Mouse (Mus musculus): ENCODE results near the gene Adcy2. TPM values are rescaled to one million over a fixed set of nuclear protein-coding genes. Genes with fewer than 3 reads are reported as not detected.
A peak's percentile ranks its signal among the peaks of the same experiment; 100 is the strongest.

The Adcy2 gene
- total and polyA plus RNA-seq, 3 experiments = not detected

DNA sequence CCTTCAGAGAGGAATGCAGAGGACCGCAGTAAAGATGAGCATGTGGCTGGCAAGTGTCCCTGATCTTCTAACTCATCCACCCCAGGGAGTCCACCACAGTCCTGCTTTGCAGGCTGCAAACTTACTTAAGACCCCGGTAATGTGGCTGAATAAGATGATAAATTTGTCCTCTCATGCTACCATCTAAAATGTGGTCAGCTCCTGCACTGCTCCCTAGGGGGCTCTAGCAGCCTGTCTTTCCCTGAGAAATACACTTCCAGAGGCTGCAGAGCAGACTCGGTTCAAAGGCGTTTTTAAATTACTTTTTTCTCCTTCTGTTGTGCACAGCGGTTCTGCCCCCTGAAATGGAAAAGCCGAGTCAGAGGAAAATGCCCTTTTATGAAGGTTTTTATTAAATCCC is 398.2 kb downstream of the Adcy2 start:
- no peaks in the 10 kb centered on the region for H3K4me1 ChIP-seq (ENCODE audit: control insufficient read depth in 1 of 2, insufficient read depth in 2 of 2, low read length in 2 of 2)
- H3K79me2 ChIP-seq (ENCODE audit: control insufficient read depth, insufficient read depth, low read length, poor library complexity) = no peaks in the 10 kb centered on the region
- H3K36me3 ChIP-seq (ENCODE audit: control insufficient read depth in 1 of 2, insufficient read depth in 2 of 2, low read length in 2 of 2) = no peaks in the 10 kb centered on the region
- H3K9ac ChIP-seq (ENCODE audit: control insufficient read depth, low read depth, low read length, poor library complexity, severe bottlenecking) = no peak overlapping the region
- H3K27ac ChIP-seq (ENCODE audit: control insufficient read depth, low read depth, low read length) = no peak overlapping the region
- no peak for DNase-seq (ENCODE audit: low read depth, low spot score)
- H3K4me3 ChIP-seq (ENCODE audit: control insufficient read depth in 1 of 2, insufficient read depth in 1 of 2, low read depth in 2 of 2, low read length in 2 of 2) = no peak overlapping the region
- no peaks in the 10 kb centered on the region for H3K27me3 ChIP-seq (ENCODE audit: control insufficient read depth in 1 of 2, insufficient read depth in 2 of 2, low read length in 2 of 2)
- TF ChIP-seq RAD21 (IDR thresholded peaks at IDR 0.05; ENCODE audit: low read depth, low read length) = peak; percentile 18
- TF ChIP-seq MAZ (IDR thresholded peaks at IDR 0.05; ENCODE audit: low read depth, low read length) = no peak
- TF ChIP-seq CTCF (IDR thresholded peaks at IDR 0.05 in 2 of 3, conservative IDR thresholded peaks at IDR 0.05 in 1 of 3; ENCODE audit: control insufficient read depth in 1 of 3, insufficient read depth in 1 of 3, low read depth in 2 of 3, low read length in 3 of 3, poor library complexity in 1 of 3, severe bottlenecking in 1 of 3) = peak in 2 of 3 experiments; percentile 10 to 27; a peak in 2 of 6 replicates
- TF ChIP-seq SIN3A (IDR thresholded peaks at IDR 0.05; ENCODE audit: low read length) = no peak
- H3K9me3 ChIP-seq (replicated peaks; ENCODE audit: insufficient read depth, low read length) = no peaks in the 10 kb centered on the region

- Histone ChIP-seq H3K79me2 (ENCODE audit: control insufficient read depth, insufficient read depth, low read length, poor library complexity) (no peaks in the 10 kb centered on the region), H3K27me3 (ENCODE audit: control insufficient read depth in 1 of 2, insufficient read depth in 2 of 2, low read length in 2 of 2) (no peaks in the 10 kb centered on the region), H3K4me1 (ENCODE audit: control insufficient read depth in 1 of 2, insufficient read depth in 2 of 2, low read length in 2 of 2) (no peaks in the 10 kb centered on the region), H3K9ac (ENCODE audit: control insufficient read depth, low read depth, low read length, poor library complexity, severe bottlenecking) (no peak overlapping the region), H3K27ac (ENCODE audit: control insufficient read depth, low read depth, low read length) (no peak overlapping the region), H3K36me3 (ENCODE audit: control insufficient read depth in 1 of 2, insufficient read depth in 2 of 2, low read length in 2 of 2) (no peaks in the 10 kb centered on the region), H3K4me3 (ENCODE audit: control insufficient read depth in 1 of 2, insufficient read depth in 1 of 2, low read depth in 2 of 2, low read length in 2 of 2) (no peak overlapping the region), H3K9me3 (replicated peaks; ENCODE audit: insufficient read depth, low read length) (no peaks in the 10 kb centered on the region)
- TF ChIP-seq MYB (IDR thresholded peaks at IDR 0.05; ENCODE audit: low read depth, low read length) = no peak
- TF ChIP-seq KAT2A (conservative IDR thresholded peaks at IDR 0.05; ENCODE audit: low read depth, low read length) = no peak
- no peak for DNase-seq (ENCODE audit: low read depth, low spot score)
These were observed 400.4 kb downstream of the Adcy2 start for GRCm38 (mm10) chr13:68598953-68599352.

DNA sequence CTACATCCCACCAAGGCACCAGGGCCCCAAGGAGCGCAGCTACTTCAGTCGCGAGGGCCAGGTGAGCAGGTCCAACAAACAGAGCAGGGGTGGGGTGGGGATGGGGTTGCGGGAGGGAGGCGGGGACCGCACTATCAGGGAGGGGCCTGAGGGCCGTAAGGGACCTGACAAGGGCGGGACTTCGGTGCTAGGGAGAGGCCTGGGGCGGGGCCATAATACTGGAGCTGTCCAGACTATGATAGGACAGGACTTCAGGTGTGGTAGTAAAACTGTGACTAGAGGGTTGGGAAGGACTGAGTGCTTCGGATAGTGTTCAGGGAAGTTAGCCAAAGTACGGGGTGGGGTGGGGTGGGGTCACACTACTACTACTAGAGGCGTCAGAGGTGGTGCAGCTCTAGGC is 401.7 kb downstream of the Adcy2 start:
- DNase-seq (ENCODE audit: low read depth, low spot score) = no peak
- no peak overlapping the region for H3K4me3 ChIP-seq (ENCODE audit: control insufficient read depth in 1 of 2, insufficient read depth in 1 of 2, low read depth in 2 of 2, low read length in 2 of 2)
- no peaks in the 10 kb centered on the region for H3K4me1 ChIP-seq (ENCODE audit: control insufficient read depth in 1 of 2, insufficient read depth in 2 of 2, low read length in 2 of 2)
- no peak overlapping the region for H3K27ac ChIP-seq (ENCODE audit: control insufficient read depth, low read depth, low read length)
- H3K79me2 ChIP-seq (ENCODE audit: control insufficient read depth, insufficient read depth, low read length, poor library complexity) = no peaks in the 10 kb centered on the region
- H3K36me3 ChIP-seq (ENCODE audit: control insufficient read depth in 1 of 2, insufficient read depth in 2 of 2, low read length in 2 of 2) = no peaks in the 10 kb centered on the region
- no peaks in the 10 kb centered on the region for H3K9me3 ChIP-seq (replicated peaks; ENCODE audit: insufficient read depth, low read length)
- H3K27me3 ChIP-seq (ENCODE audit: control insufficient read depth in 1 of 2, insufficient read depth in 2 of 2, low read length in 2 of 2) = no peaks in the 10 kb centered on the region
- TF ChIP-seq MAZ (IDR thresholded peaks at IDR 0.05; ENCODE audit: low read depth, low read length) = no peak
- no peak for TF ChIP-seq HCFC1 (IDR thresholded peaks at IDR 0.05; ENCODE audit: low read depth, low read length)
- TF ChIP-seq SMC3 (IDR thresholded peaks at IDR 0.05; ENCODE audit: low read depth, low read length) = no peak
- TF ChIP-seq MYB (IDR thresholded peaks at IDR 0.05; ENCODE audit: low read depth, low read length) = no peak
- no peak for TF ChIP-seq TCF12 (IDR thresholded peaks at IDR 0.05; ENCODE audit: low read depth, low read length)
- TF ChIP-seq ELF1 (IDR thresholded peaks at IDR 0.05; ENCODE audit: low read depth, low read length) = no peak
- TF ChIP-seq RAD21 (IDR thresholded peaks at IDR 0.05; ENCODE audit: low read depth, low read length) = no peak
- TF ChIP-seq MEF2A (IDR thresholded peaks at IDR 0.05; ENCODE audit: extremely low read depth, insufficient replicate concordance, low read depth, low read length, poor library complexity, severe bottlenecking) = no peak
- TF ChIP-seq POLR2A (IDR thresholded peaks at IDR 0.05; ENCODE audit: control insufficient read depth in 1 of 2, insufficient read depth in 1 of 2, low read depth in 1 of 2, low read length in 2 of 2, poor library complexity in 1 of 2) = no peak
- no peak for TF ChIP-seq POLR2AphosphoS2 (IDR thresholded peaks at IDR 0.05; ENCODE audit: low read length)
- TF ChIP-seq TAL1 (IDR thresholded peaks at IDR 0.05; ENCODE audit: low read length) = no peak
- TF ChIP-seq BHLHE40 (IDR thresholded peaks at IDR 0.05; ENCODE audit: borderline replicate concordance, low read depth, low read length) = no peak
- no peak overlapping the region for H3K9ac ChIP-seq (ENCODE audit: control insufficient read depth, low read depth, low read length, poor library complexity, severe bottlenecking)

All from MEL (cell line).